Mouse (Mus musculus): ENCODE measurements at regions not wholly inside any gene's neighbourhood (a gene's known extent, or its start where the extent isn't known, plus 50 kb on each side); places are given as distances from the start of the nearest gene placed in this dataset.

- Histone ChIP-seq H3K27me3 (ENCODE audit: control insufficient read depth, insufficient read depth, low read length) (no peaks in the 10 kb centered on the region), H3K36me3 (ENCODE audit: control insufficient read depth, insufficient read depth, low read length) (no peaks in the 10 kb centered on the region), H3K9me3 (ENCODE audit: control insufficient read depth, low read length) (no peaks in the 10 kb centered on the region), H3K9ac (ENCODE audit: low read length) (no peak overlapping the region), H3K4me2 (ENCODE audit: low read length) (no peak overlapping the region), H3K4me1 (ENCODE audit: control insufficient read depth in 2 of 2, insufficient read depth in 2 of 2, low read length in 2 of 2) (no peaks in the 10 kb centered on the region), H3K4me3 (ENCODE audit: control insufficient read depth in 1 of 2, insufficient read depth in 1 of 2, low read depth in 1 of 2, low read length in 2 of 2) (no peak overlapping the region), H3K27ac (replicated peaks in 1 of 2; ENCODE audit: control insufficient read depth in 1 of 2, insufficient read depth in 1 of 2, low read depth in 2 of 2, low read length in 2 of 2) (no peak overlapping the region)
- 87% methylated on average over 5 of the region's 5 CpGs for WGBS
- ATAC-seq (ENCODE audit: insufficient number of reproducible peaks, insufficient read depth, low FRiP score, low read depth) = no peak
Observed at GRCm38 (mm10) chr3:56471823-56472222, 288.3 kb upstream of the Nbea start.

DNA sequence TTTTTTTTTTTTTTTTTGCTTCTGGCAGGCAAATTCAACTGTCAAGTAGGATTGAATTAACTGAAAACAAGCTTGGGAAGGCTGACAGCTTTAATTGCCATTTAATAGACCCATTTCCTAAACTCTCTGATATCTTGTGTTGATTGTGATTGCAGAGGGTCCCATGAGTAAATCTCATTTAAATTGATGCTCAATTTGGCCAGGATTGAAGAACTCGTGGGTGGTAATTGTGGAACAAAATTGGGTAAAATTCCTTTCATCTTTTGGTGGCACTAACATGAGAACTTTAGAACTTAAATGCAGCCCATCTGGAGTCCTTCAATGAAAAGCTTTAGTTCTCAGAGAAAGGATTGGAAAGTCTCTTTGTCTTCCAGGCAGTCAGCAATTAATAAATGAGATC, 287.7 kb upstream of the Nbea start:
- Histone ChIP-seq H3K4me1 (ENCODE audit: control insufficient read depth in 2 of 2, insufficient read depth in 2 of 2, low read length in 2 of 2) (no peaks in the 10 kb centered on the region), H3K27me3 (ENCODE audit: control insufficient read depth, insufficient read depth, low read length) (no peaks in the 10 kb centered on the region), H3K9ac (ENCODE audit: low read length) (no peak overlapping the region), H3K4me3 (ENCODE audit: control insufficient read depth in 1 of 2, insufficient read depth in 1 of 2, low read depth in 1 of 2, low read length in 2 of 2) (no peak overlapping the region), H3K36me3 (ENCODE audit: control insufficient read depth, insufficient read depth, low read length) (no peaks in the 10 kb centered on the region), H3K9me3 (ENCODE audit: control insufficient read depth, low read length) (no peaks in the 10 kb centered on the region), H3K27ac (replicated peaks in 1 of 2; ENCODE audit: control insufficient read depth in 1 of 2, insufficient read depth in 1 of 2, low read depth in 2 of 2, low read length in 2 of 2) (no peak overlapping the region), H3K4me2 (ENCODE audit: low read length) (no peak overlapping the region)
- no peak for ATAC-seq (ENCODE audit: insufficient number of reproducible peaks, insufficient read depth, low FRiP score, low read depth)
- 52% methylated on average over 1 of the region's 1 CpGs for WGBS

GRCm38 (mm10) chr3:56457625-56458024, 274.1 kb upstream of the Nbea start:
- 56% methylated on average over 4 of the region's 4 CpGs for WGBS
- no peak overlapping the region for H3K4me3 ChIP-seq (ENCODE audit: control insufficient read depth in 1 of 2, insufficient read depth in 1 of 2, low read depth in 1 of 2, low read length in 2 of 2)
- no peaks in the 10 kb centered on the region for H3K4me1 ChIP-seq (ENCODE audit: control insufficient read depth in 2 of 2, insufficient read depth in 2 of 2, low read length in 2 of 2)
- H3K36me3 ChIP-seq (ENCODE audit: control insufficient read depth, insufficient read depth, low read length) = no peaks in the 10 kb centered on the region
- H3K9ac ChIP-seq (ENCODE audit: low read length) = no peak overlapping the region
- H3K27me3 ChIP-seq (ENCODE audit: control insufficient read depth, insufficient read depth, low read length) = no peaks in the 10 kb centered on the region
- H3K4me2 ChIP-seq (ENCODE audit: low read length) = no peak overlapping the region
- H3K9me3 ChIP-seq (ENCODE audit: control insufficient read depth, low read length) = no peaks in the 10 kb centered on the region
- no peak overlapping the region for H3K27ac ChIP-seq (replicated peaks in 1 of 2; ENCODE audit: control insufficient read depth in 1 of 2, insufficient read depth in 1 of 2, low read depth in 2 of 2, low read length in 2 of 2)
- no peak for ATAC-seq (ENCODE audit: insufficient number of reproducible peaks, insufficient read depth, low FRiP score, low read depth)

GRCm38 (mm10) chr3:56456317-56456716, 272.8 kb upstream of the Nbea start:
- no peak overlapping the region for H3K4me3 ChIP-seq (ENCODE audit: control insufficient read depth in 1 of 2, insufficient read depth in 1 of 2, low read depth in 1 of 2, low read length in 2 of 2)
- no peaks in the 10 kb centered on the region for H3K27me3 ChIP-seq (ENCODE audit: control insufficient read depth, insufficient read depth, low read length)
- H3K36me3 ChIP-seq (ENCODE audit: control insufficient read depth, insufficient read depth, low read length) = no peaks in the 10 kb centered on the region
- no peak for ATAC-seq (ENCODE audit: insufficient number of reproducible peaks, insufficient read depth, low FRiP score, low read depth)
- H3K27ac ChIP-seq (replicated peaks in 1 of 2; ENCODE audit: control insufficient read depth in 1 of 2, insufficient read depth in 1 of 2, low read depth in 2 of 2, low read length in 2 of 2) = no peak overlapping the region
- no peak overlapping the region for H3K9ac ChIP-seq (ENCODE audit: low read length)
- 74% methylated on average over 6 of the region's 6 CpGs for WGBS
- no peak overlapping the region for H3K4me2 ChIP-seq (ENCODE audit: low read length)
- no peaks in the 10 kb centered on the region for H3K9me3 ChIP-seq (ENCODE audit: control insufficient read depth, low read length)
- H3K4me1 ChIP-seq (ENCODE audit: control insufficient read depth in 2 of 2, insufficient read depth in 2 of 2, low read length in 2 of 2) = no peaks in the 10 kb centered on the region

DNA sequence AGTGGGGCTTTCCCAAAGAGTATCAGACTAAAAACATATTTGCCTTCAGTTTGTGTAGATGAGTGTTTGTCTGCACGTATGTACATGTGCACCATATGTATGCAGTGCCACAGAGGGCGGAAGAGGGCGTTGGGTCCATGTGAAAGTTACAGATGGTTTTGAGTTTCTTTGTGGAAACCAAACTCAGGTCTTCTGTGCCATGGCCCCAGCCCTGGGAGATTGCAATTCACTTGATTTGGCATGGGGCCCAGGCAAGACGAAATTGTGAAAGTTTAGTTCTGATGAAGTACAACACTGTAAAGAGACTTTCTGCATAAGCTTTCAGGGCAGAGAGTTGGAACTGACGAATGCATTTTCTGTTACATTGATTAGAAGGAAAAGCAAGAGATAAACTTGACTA, 255.4 kb upstream of the Nbea start:
- 84% methylated on average over 5 of the region's 5 CpGs for WGBS
- Histone ChIP-seq H3K36me3 (ENCODE audit: control insufficient read depth, insufficient read depth, low read length) (no peaks in the 10 kb centered on the region), H3K27ac (replicated peaks in 1 of 2; ENCODE audit: control insufficient read depth in 1 of 2, insufficient read depth in 1 of 2, low read depth in 2 of 2, low read length in 2 of 2) (no peak overlapping the region), H3K9ac (ENCODE audit: low read length) (no peak overlapping the region), H3K27me3 (ENCODE audit: control insufficient read depth, insufficient read depth, low read length) (no peaks in the 10 kb centered on the region), H3K4me2 (ENCODE audit: low read length) (no peak overlapping the region), H3K4me1 (ENCODE audit: control insufficient read depth in 2 of 2, insufficient read depth in 2 of 2, low read length in 2 of 2) (peaks cover 0 to 4% of the 10 kb centered on the region in 2 experiments; a peak in 1 of 4 replicates), H3K9me3 (ENCODE audit: control insufficient read depth, low read length) (no peaks in the 10 kb centered on the region), H3K4me3 (ENCODE audit: control insufficient read depth in 1 of 2, insufficient read depth in 1 of 2, low read depth in 1 of 2, low read length in 2 of 2) (no peak overlapping the region)
- ATAC-seq (ENCODE audit: insufficient number of reproducible peaks, insufficient read depth, low FRiP score, low read depth) = no peak

GRCm38 (mm10) chr3:56438020-56438747, 254.7 kb upstream of the Nbea start:
- no peak for ATAC-seq (ENCODE audit: insufficient number of reproducible peaks, insufficient read depth, low FRiP score, low read depth)
- H3K4me2 ChIP-seq (ENCODE audit: low read length) = no peak overlapping the region
- no peaks in the 10 kb centered on the region for H3K9me3 ChIP-seq (ENCODE audit: control insufficient read depth, low read length)
- 78% methylated on average over 12 of the region's 12 CpGs for WGBS
- no peak overlapping the region for H3K9ac ChIP-seq (ENCODE audit: low read length)
- H3K27me3 ChIP-seq (ENCODE audit: control insufficient read depth, insufficient read depth, low read length) = no peaks in the 10 kb centered on the region
- no peak overlapping the region for H3K27ac ChIP-seq (replicated peaks in 1 of 2; ENCODE audit: control insufficient read depth in 1 of 2, insufficient read depth in 1 of 2, low read depth in 2 of 2, low read length in 2 of 2)
- H3K4me1 ChIP-seq (ENCODE audit: control insufficient read depth in 2 of 2, insufficient read depth in 2 of 2, low read length in 2 of 2) = peaks cover 0 to 4% of the 10 kb centered on the region in 2 experiments; a peak in 1 of 4 replicates
- H3K4me3 ChIP-seq (ENCODE audit: control insufficient read depth in 1 of 2, insufficient read depth in 1 of 2, low read depth in 1 of 2, low read length in 2 of 2) = no peak overlapping the region
- H3K36me3 ChIP-seq (ENCODE audit: control insufficient read depth, insufficient read depth, low read length) = no peaks in the 10 kb centered on the region

DNA sequence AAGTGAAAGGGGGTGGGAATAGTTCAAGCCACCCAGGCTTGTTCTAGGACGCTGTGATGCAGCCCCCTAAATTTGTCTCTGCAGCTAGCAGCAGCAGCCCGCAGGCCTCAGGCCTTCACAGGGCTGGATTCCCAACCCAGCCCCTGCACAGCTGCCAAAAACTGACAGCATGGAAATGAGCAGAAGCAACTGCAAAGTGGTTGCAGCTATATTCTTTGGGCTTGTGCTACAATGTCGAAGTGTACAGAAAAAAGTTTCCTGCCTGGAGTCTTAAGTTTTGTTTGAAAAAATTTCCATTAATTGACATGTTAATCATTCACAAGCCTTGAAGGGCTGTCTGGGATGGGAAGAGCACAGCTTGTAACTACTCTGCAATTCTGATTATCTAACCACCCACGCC, 253.6 kb upstream of the Nbea start:
- Histone ChIP-seq H3K9me3 (ENCODE audit: control insufficient read depth, low read length) (no peaks in the 10 kb centered on the region), H3K27me3 (ENCODE audit: control insufficient read depth, insufficient read depth, low read length) (no peaks in the 10 kb centered on the region), H3K4me3 (ENCODE audit: control insufficient read depth in 1 of 2, insufficient read depth in 1 of 2, low read depth in 1 of 2, low read length in 2 of 2) (no peak overlapping the region), H3K4me2 (ENCODE audit: low read length) (no peak overlapping the region), H3K9ac (ENCODE audit: low read length) (no peak overlapping the region), H3K27ac (replicated peaks in 1 of 2; ENCODE audit: control insufficient read depth in 1 of 2, insufficient read depth in 1 of 2, low read depth in 2 of 2, low read length in 2 of 2) (no peak overlapping the region), H3K36me3 (ENCODE audit: control insufficient read depth, insufficient read depth, low read length) (no peaks in the 10 kb centered on the region), H3K4me1 (ENCODE audit: control insufficient read depth in 2 of 2, insufficient read depth in 2 of 2, low read length in 2 of 2) (peaks cover 0 to 4% of the 10 kb centered on the region in 2 experiments; a peak in 1 of 4 replicates)
- WGBS = 46% methylated on average over 4 of the region's 4 CpGs
- no peak for ATAC-seq (ENCODE audit: insufficient number of reproducible peaks, insufficient read depth, low FRiP score, low read depth)

- WGBS = 65% methylated on average over 1 of the region's 1 CpGs
- no peak for ATAC-seq (ENCODE audit: insufficient number of reproducible peaks, insufficient read depth, low FRiP score, low read depth)
- Histone ChIP-seq H3K4me2 (ENCODE audit: low read length) (no peak overlapping the region), H3K9ac (ENCODE audit: low read length) (no peak overlapping the region), H3K27me3 (ENCODE audit: control insufficient read depth, insufficient read depth, low read length) (no peaks in the 10 kb centered on the region), H3K27ac (replicated peaks in 1 of 2; ENCODE audit: control insufficient read depth in 1 of 2, insufficient read depth in 1 of 2, low read depth in 2 of 2, low read length in 2 of 2) (no peak overlapping the region), H3K9me3 (ENCODE audit: control insufficient read depth, low read length) (no peaks in the 10 kb centered on the region), H3K4me1 (ENCODE audit: control insufficient read depth in 2 of 2, insufficient read depth in 2 of 2, low read length in 2 of 2) (no peaks in the 10 kb centered on the region), H3K36me3 (ENCODE audit: control insufficient read depth, insufficient read depth, low read length) (no peaks in the 10 kb centered on the region), H3K4me3 (ENCODE audit: control insufficient read depth in 1 of 2, insufficient read depth in 1 of 2, low read depth in 1 of 2, low read length in 2 of 2) (no peak overlapping the region)
Observed at GRCm38 (mm10) chr3:56433495-56433894, 250.0 kb upstream of the Nbea start.
